Mouse (Mus musculus): ENCODE data around the gene Bmi1. TPM values are rescaled to one million over a fixed set of nuclear protein-coding genes. Genes with fewer than 3 reads are reported as not detected.
A peak's percentile ranks its signal among the peaks of the same experiment; 100 is the strongest.

Gene Bmi1
- polyA plus RNA-seq, 2 experiments = 28.5 to 39.6 TPM

- WGBS = 52% methylated on average over 3 of the region's 3 CpGs
These were observed 45.5 kb downstream of the Bmi1 start for GRCm38 (mm10) chr2:18722208-18722830.

GRCm38 (mm10) chr2:18724462-18724861, 47.6 kb downstream of the Bmi1 start:
- Histone ChIP-seq H3K27ac (replicated peaks; ENCODE audit: low read depth, low read length) (no peak overlapping the region), H3K9ac (ENCODE audit: low read depth, low read length, severe bottlenecking) (no peak overlapping the region), H3K36me3 (ENCODE audit: control insufficient read depth, insufficient read depth, low read length) (no peaks in the 10 kb centered on the region), H3K4me1 (ENCODE audit: control insufficient read depth, insufficient read depth, low read length) (no peaks in the 10 kb centered on the region), H3K9me3 (ENCODE audit: control insufficient read depth, low read length) (no peaks in the 10 kb centered on the region), H3K4me3 (replicated peaks; ENCODE audit: low read length) (no peak overlapping the region), H3K27me3 (ENCODE audit: control insufficient read depth, insufficient read depth, low read length) (no peaks in the 10 kb centered on the region), H3K4me2 (replicated peaks; ENCODE audit: low read depth, low read length, severe bottlenecking) (no peak overlapping the region)
- no peak for DNase-seq (ENCODE audit: low spot score)
- WGBS = 82% methylated on average over 1 of the region's 1 CpGs
- TF ChIP-seq POLR2A (IDR thresholded peaks at IDR 0.05; ENCODE audit: borderline replicate concordance, extremely low read depth, insufficient read depth, insufficient read length) = no peak
- ATAC-seq (ENCODE audit: low FRiP score, low read depth) = no peak

More at GRCm38 (mm10) chr2:18722208-18722830, 45.5 kb downstream of the Bmi1 start:
- no peak for ATAC-seq (ENCODE audit: low FRiP score, low read depth)
- no peak for DNase-seq (ENCODE audit: low spot score)
- no peak overlapping the region for H3K4me2 ChIP-seq (replicated peaks; ENCODE audit: low read depth, low read length, severe bottlenecking)
- no peaks in the 10 kb centered on the region for H3K27me3 ChIP-seq (ENCODE audit: control insufficient read depth, insufficient read depth, low read length)
- H3K4me1 ChIP-seq (ENCODE audit: control insufficient read depth, insufficient read depth, low read length) = no peaks in the 10 kb centered on the region
- H3K9me3 ChIP-seq (ENCODE audit: control insufficient read depth, low read length) = no peaks in the 10 kb centered on the region
- no peak overlapping the region for H3K4me3 ChIP-seq (replicated peaks; ENCODE audit: low read length)
- no peak overlapping the region for H3K27ac ChIP-seq (replicated peaks; ENCODE audit: low read depth, low read length)
- H3K36me3 ChIP-seq (ENCODE audit: control insufficient read depth, insufficient read depth, low read length) = no peaks in the 10 kb centered on the region
- no peak overlapping the region for H3K9ac ChIP-seq (ENCODE audit: low read depth, low read length, severe bottlenecking)
- TF ChIP-seq POLR2A (IDR thresholded peaks at IDR 0.05; ENCODE audit: borderline replicate concordance, extremely low read depth, insufficient read depth, insufficient read length) = no peak

GRCm38 (mm10) chr2:18725880-18726279, 49.1 kb downstream of the Bmi1 start:
- 65% methylated on average over 4 of the region's 4 CpGs for WGBS
- Histone ChIP-seq H3K27ac (replicated peaks; ENCODE audit: low read depth, low read length) (no peak overlapping the region), H3K9me3 (ENCODE audit: control insufficient read depth, low read length) (no peaks in the 10 kb centered on the region), H3K4me2 (replicated peaks; ENCODE audit: low read depth, low read length, severe bottlenecking) (no peak overlapping the region), H3K9ac (ENCODE audit: low read depth, low read length, severe bottlenecking) (no peak overlapping the region), H3K27me3 (ENCODE audit: control insufficient read depth, insufficient read depth, low read length) (no peaks in the 10 kb centered on the region), H3K4me3 (replicated peaks; ENCODE audit: low read length) (no peak overlapping the region), H3K36me3 (ENCODE audit: control insufficient read depth, insufficient read depth, low read length) (no peaks in the 10 kb centered on the region), H3K4me1 (ENCODE audit: control insufficient read depth, insufficient read depth, low read length) (no peaks in the 10 kb centered on the region)
- ATAC-seq (ENCODE audit: low FRiP score, low read depth) (no peak), DNase-seq (ENCODE audit: low spot score) (peak; percentile 24)
- TF ChIP-seq POLR2A (IDR thresholded peaks at IDR 0.05; ENCODE audit: borderline replicate concordance, extremely low read depth, insufficient read depth, insufficient read length) = no peak

DNA sequence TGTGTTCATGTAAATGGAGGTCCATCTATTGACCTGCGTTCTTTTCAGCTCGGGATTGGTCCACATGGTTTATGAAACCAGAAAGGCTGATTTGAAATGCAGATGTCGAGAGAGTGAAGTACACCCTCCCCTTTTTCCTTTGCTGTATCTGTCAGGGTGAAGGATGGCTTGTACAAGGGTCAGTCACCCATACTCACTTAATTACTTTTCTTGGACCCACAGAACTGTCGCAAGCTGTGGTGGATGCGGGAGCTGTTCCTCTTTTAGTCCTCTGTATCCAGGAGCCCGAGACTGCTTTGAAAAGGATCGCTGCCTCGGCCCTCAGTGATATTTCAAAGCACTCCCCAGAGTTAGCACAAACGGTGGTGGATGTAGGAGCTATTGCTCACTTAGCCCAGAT, 54.9 kb downstream of the Bmi1 start:
- WGBS = 32% methylated on average over 9 of the region's 9 CpGs
- Histone ChIP-seq H3K4me3 (replicated peaks; ENCODE audit: low read length) (no peak overlapping the region), H3K36me3 (ENCODE audit: control insufficient read depth, insufficient read depth, low read length) (no peaks in the 10 kb centered on the region), H3K9ac (ENCODE audit: low read depth, low read length, severe bottlenecking) (no peak overlapping the region), H3K4me2 (replicated peaks; ENCODE audit: low read depth, low read length, severe bottlenecking) (no peak overlapping the region), H3K27ac (replicated peaks; ENCODE audit: low read depth, low read length) (no peak overlapping the region), H3K9me3 (ENCODE audit: control insufficient read depth, low read length) (no peaks in the 10 kb centered on the region), H3K27me3 (ENCODE audit: control insufficient read depth, insufficient read depth, low read length) (no peaks in the 10 kb centered on the region), H3K4me1 (ENCODE audit: control insufficient read depth, insufficient read depth, low read length) (no peaks in the 10 kb centered on the region)
- no peak for ATAC-seq (ENCODE audit: low FRiP score, low read depth)
- TF ChIP-seq POLR2A (IDR thresholded peaks at IDR 0.05; ENCODE audit: borderline replicate concordance, extremely low read depth, insufficient read depth, insufficient read length) = no peak
- no peak for DNase-seq (ENCODE audit: low spot score)

DNA sequence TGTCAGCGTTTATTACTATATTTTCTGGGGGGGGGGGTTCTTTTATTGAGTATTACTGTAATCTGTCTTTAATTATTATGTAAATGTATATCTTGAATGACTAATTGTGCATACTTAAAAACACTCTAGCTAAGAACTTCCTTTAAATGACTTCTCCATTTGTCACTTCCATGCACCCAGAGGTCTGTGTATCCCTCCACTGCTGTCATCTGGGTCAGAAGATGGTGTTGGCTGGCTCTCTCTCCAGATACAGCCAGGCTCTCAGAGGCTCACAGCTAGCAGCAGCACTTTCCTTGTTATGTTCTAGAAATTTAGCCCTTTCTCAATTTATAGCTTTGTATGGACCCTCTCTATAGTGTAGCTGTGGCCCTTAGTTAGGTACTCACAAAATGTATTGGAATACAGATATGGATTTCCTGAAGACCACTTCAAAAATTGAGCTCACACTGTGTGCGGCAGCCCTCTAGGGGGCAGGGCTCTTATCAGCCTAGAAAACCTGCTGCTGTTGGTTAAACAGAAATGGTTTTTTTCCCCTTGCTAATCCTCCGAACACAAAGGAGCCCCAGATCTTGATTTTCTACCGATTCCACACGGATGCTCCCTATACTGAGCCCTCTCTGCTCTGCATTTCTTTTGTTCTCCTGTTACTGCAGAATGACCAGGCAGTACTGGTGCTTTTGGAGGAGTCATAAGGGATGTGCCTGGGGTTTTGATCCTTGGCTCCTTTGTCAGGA, 57.7 kb downstream of the Bmi1 start:
- ATAC-seq (ENCODE audit: low FRiP score, low read depth) (no peak), DNase-seq (ENCODE audit: low spot score) (no peak)
- 47% methylated on average over 5 of the region's 5 CpGs for WGBS
- H3K9me3 ChIP-seq (ENCODE audit: control insufficient read depth, low read length) = no peaks in the 10 kb centered on the region
- H3K27ac ChIP-seq (replicated peaks; ENCODE audit: low read depth, low read length) = no peak overlapping the region
- H3K9ac ChIP-seq (ENCODE audit: low read depth, low read length, severe bottlenecking) = no peak overlapping the region
- no peak overlapping the region for H3K4me3 ChIP-seq (replicated peaks; ENCODE audit: low read length)
- no peaks in the 10 kb centered on the region for H3K36me3 ChIP-seq (ENCODE audit: control insufficient read depth, insufficient read depth, low read length)
- no peak overlapping the region for H3K4me2 ChIP-seq (replicated peaks; ENCODE audit: low read depth, low read length, severe bottlenecking)
- no peak for TF ChIP-seq POLR2A (IDR thresholded peaks at IDR 0.05; ENCODE audit: borderline replicate concordance, extremely low read depth, insufficient read depth, insufficient read length)
- no peaks in the 10 kb centered on the region for H3K27me3 ChIP-seq (ENCODE audit: control insufficient read depth, insufficient read depth, low read length)
- no peaks in the 10 kb centered on the region for H3K4me1 ChIP-seq (ENCODE audit: control insufficient read depth, insufficient read depth, low read length)

Other genes with a start within 250 kb of the Bmi1 start
- 116 and 146 TPM in 2 replicates for gene Commd3, start 4.6 kb upstream of the Bmi1 start, polyA plus RNA-seq (2012; rRNA removed)
- gene Commd3, start 4.6 kb upstream of the Bmi1 start, polyA plus RNA-seq (2014; fragmentation: Nextera tagmentation; extraction: Ambion mirVana) = 233 and 244 TPM in 2 replicates
- gene Spag6, start 17.0 kb downstream of the Bmi1 start, polyA plus RNA-seq (2012; rRNA removed) = 0.03 and 0.48 TPM in 2 replicates
- gene Spag6, start 17.0 kb downstream of the Bmi1 start, polyA plus RNA-seq (2014; fragmentation: Nextera tagmentation; extraction: Ambion mirVana) = 0.15 TPM in 1 of 2 replicates, not detected in the other